Mouse (Mus musculus): ENCODE results near the gene Pfdn2. TPM values are rescaled to one million over a fixed set of nuclear protein-coding genes. Genes with fewer than 3 reads are reported as not detected.

Gene Pfdn2
- polyA plus RNA-seq, 1 experiment, result 182 TPM

- Histone ChIP-seq H3K4me3 (ENCODE audit: low read depth, low read length) (peak overlapping the region; percentile 67), H3K27me3 (ENCODE audit: control insufficient read depth, insufficient read depth, low read length, poor library complexity, severe bottlenecking) (no peaks in the 10 kb centered on the region), H3K36me3 (ENCODE audit: control insufficient read depth, insufficient read depth, low read length, poor library complexity, severe bottlenecking) (peaks cover 18% of the 10 kb centered on the region), H3K9ac (ENCODE audit: low read depth, poor library complexity, severe bottlenecking) (0 out of 2 replicates have a peak overlapping the region, but pooled peaks have one; percentile 4), H3K4me1 (ENCODE audit: control insufficient read depth, insufficient read depth, low read length) (no peaks in the 10 kb centered on the region), H3K9me3 (replicated peaks; ENCODE audit: control insufficient read depth, insufficient read depth, low read length, poor library complexity, severe bottlenecking) (no peaks in the 10 kb centered on the region), H3K27ac (ENCODE audit: insufficient read depth, low read length) (no peak overlapping the region)
- TF ChIP-seq CTCF (IDR thresholded peaks at IDR 0.05; ENCODE audit: low read depth, low read length) (no peak), POLR2A (IDR thresholded peaks at IDR 0.05; ENCODE audit: insufficient read depth, low read length) (no peak), EP300 (IDR thresholded peaks at IDR 0.05; ENCODE audit: insufficient read depth, low read depth, low read length) (no peak)
Observed at GRCm38 (mm10) chr1:171360253-171360652, 14.8 kb downstream of the Pfdn2 start.

GRCm38 (mm10) chr1:171360656-171361055 lies 15.2 kb downstream of the Pfdn2 start, which contains the start of gene Klhdc9:
Gene Klhdc9, minus strand, starts transcription at chr1:171360798.
- H3K27me3 ChIP-seq (ENCODE audit: control insufficient read depth, insufficient read depth, low read length, poor library complexity, severe bottlenecking), result no peaks in the 10 kb centered on the region
- H3K9ac ChIP-seq (ENCODE audit: low read depth, poor library complexity, severe bottlenecking), result peak within 1 kb of the TSS; percentile 62
- H3K9me3 ChIP-seq (replicated peaks; ENCODE audit: control insufficient read depth, insufficient read depth, low read length, poor library complexity, severe bottlenecking), result no peaks in the 10 kb centered on the region
- peaks cover 18% of the 10 kb centered on the region for H3K36me3 ChIP-seq (ENCODE audit: control insufficient read depth, insufficient read depth, low read length, poor library complexity, severe bottlenecking)
- H3K27ac ChIP-seq (ENCODE audit: insufficient read depth, low read length), result peak within 1 kb of the TSS; percentile 79
- H3K4me3 ChIP-seq (ENCODE audit: low read depth, low read length), result peak within 1 kb of the TSS; percentile 78
- no peak for TF ChIP-seq EP300 (IDR thresholded peaks at IDR 0.05; ENCODE audit: insufficient read depth, low read depth, low read length)
- no peak for TF ChIP-seq CTCF (IDR thresholded peaks at IDR 0.05; ENCODE audit: low read depth, low read length)
- no peak for TF ChIP-seq POLR2A (IDR thresholded peaks at IDR 0.05; ENCODE audit: insufficient read depth, low read length)
- H3K4me1 ChIP-seq (ENCODE audit: control insufficient read depth, insufficient read depth, low read length), result no peaks in the 10 kb centered on the region

- Histone ChIP-seq H3K27me3 (ENCODE audit: control insufficient read depth, insufficient read depth, low read length, poor library complexity, severe bottlenecking) (no peaks in the 10 kb centered on the region), H3K4me1 (ENCODE audit: control insufficient read depth, insufficient read depth, low read length) (no peaks in the 10 kb centered on the region), H3K9ac (ENCODE audit: low read depth, poor library complexity, severe bottlenecking) (peak overlapping the region; percentile 62), H3K9me3 (replicated peaks; ENCODE audit: control insufficient read depth, insufficient read depth, low read length, poor library complexity, severe bottlenecking) (no peaks in the 10 kb centered on the region), H3K27ac (ENCODE audit: insufficient read depth, low read length) (peak overlapping the region; percentile 79), H3K4me3 (ENCODE audit: low read depth, low read length) (peak overlapping the region; percentile 78), H3K36me3 (ENCODE audit: control insufficient read depth, insufficient read depth, low read length, poor library complexity, severe bottlenecking) (peaks cover 18% of the 10 kb centered on the region)
- no peak for TF ChIP-seq POLR2A (IDR thresholded peaks at IDR 0.05; ENCODE audit: insufficient read depth, low read length)
- peak; percentile 41 for TF ChIP-seq CTCF (IDR thresholded peaks at IDR 0.05; ENCODE audit: low read depth, low read length)
Observed at GRCm38 (mm10) chr1:171361106-171362103, 15.9 kb downstream of the Pfdn2 start.

- Histone ChIP-seq H3K36me3 (ENCODE audit: control insufficient read depth, insufficient read depth, low read length, poor library complexity, severe bottlenecking) (no peaks in the 10 kb centered on the region), H3K4me1 (ENCODE audit: control insufficient read depth, insufficient read depth, low read length) (peaks cover 6% of the 10 kb centered on the region), H3K27me3 (ENCODE audit: control insufficient read depth, insufficient read depth, low read length, poor library complexity, severe bottlenecking) (no peaks in the 10 kb centered on the region), H3K9ac (ENCODE audit: low read depth, poor library complexity, severe bottlenecking) (no peak overlapping the region), H3K27ac (ENCODE audit: insufficient read depth, low read length) (no peak overlapping the region), H3K9me3 (replicated peaks; ENCODE audit: control insufficient read depth, insufficient read depth, low read length, poor library complexity, severe bottlenecking) (no peaks in the 10 kb centered on the region), H3K4me3 (ENCODE audit: low read depth, low read length) (no peak overlapping the region)
- TF ChIP-seq POLR2A (IDR thresholded peaks at IDR 0.05; ENCODE audit: insufficient read depth, low read length) (no peak), EP300 (IDR thresholded peaks at IDR 0.05; ENCODE audit: insufficient read depth, low read depth, low read length) (no peak), CTCF (IDR thresholded peaks at IDR 0.05; ENCODE audit: low read depth, low read length) (no peak)
Observed at GRCm38 (mm10) chr1:171365934-171366333, 20.5 kb downstream of the Pfdn2 start.

- no peak within 1 kb of the TSS for H3K27ac ChIP-seq (ENCODE audit: insufficient read depth, low read length)
- H3K9me3 ChIP-seq (replicated peaks; ENCODE audit: control insufficient read depth, insufficient read depth, low read length, poor library complexity, severe bottlenecking), result no peaks in the 10 kb centered on the region
- no peak within 1 kb of the TSS for H3K4me3 ChIP-seq (ENCODE audit: low read depth, low read length)
- no peaks in the 10 kb centered on the region for H3K36me3 ChIP-seq (ENCODE audit: control insufficient read depth, insufficient read depth, low read length, poor library complexity, severe bottlenecking)
- H3K4me1 ChIP-seq (ENCODE audit: control insufficient read depth, insufficient read depth, low read length), result peaks cover 22% of the 10 kb centered on the region
- no peak within 1 kb of the TSS for H3K9ac ChIP-seq (ENCODE audit: low read depth, poor library complexity, severe bottlenecking)
- no peaks in the 10 kb centered on the region for H3K27me3 ChIP-seq (ENCODE audit: control insufficient read depth, insufficient read depth, low read length, poor library complexity, severe bottlenecking)
- TF ChIP-seq CTCF (IDR thresholded peaks at IDR 0.05; ENCODE audit: low read depth, low read length) (no peak), EP300 (IDR thresholded peaks at IDR 0.05; ENCODE audit: insufficient read depth, low read depth, low read length) (no peak), POLR2A (IDR thresholded peaks at IDR 0.05; ENCODE audit: insufficient read depth, low read length) (no peak)
Observed at GRCm38 (mm10) chr1:171369845-171370556, 24.5 kb downstream of the Pfdn2 start, which contains the start of gene Nectin4. Gene Nectin4, plus strand, starts transcription at chr1:171370099.
